Mouse (Mus musculus): ENCODE measurements around the gene Gpr132. TPM values are rescaled to one million over a fixed set of nuclear protein-coding genes. Genes with fewer than 3 reads are reported as not detected.

Gene Gpr132
- total RNA-seq (2021), result under 1 TPM; 0.10 to 0.26 TPM
- long read RNA-seq, experiment 1, result 0 reads
- long read RNA-seq, experiment 2, result 0 reads

GRCm38 (mm10) chr12:112868178-112869087 is at the start of gene Gpr132:
Gene Gpr132, minus strand, starts transcription at chr12:112868228.
- DNase-seq, result no peak
- intact Hi-C loops (cut with DNase I), result no loop called here

- intact Hi-C loops (cut with DNase I), result no loop called here
- no peak for DNase-seq
Observed at GRCm38 (mm10) chr12:112917486-112917885, 49.5 kb upstream of the Gpr132 start.

- intact Hi-C loops (cut with DNase I), result no loop called here
- DNase-seq, result peak; percentile 68 to 69
Observed at GRCm38 (mm10) chr12:112916698-112917400, 48.8 kb upstream of the Gpr132 start.

- DNase-seq, result no peak
- intact Hi-C loops (cut with DNase I), result no loop called here
Observed at GRCm38 (mm10) chr12:112915587-112915986, 47.6 kb upstream of the Gpr132 start.

- DNase-seq, result no peak
Observed at GRCm38 (mm10) chr12:112914527-112914926, 46.5 kb upstream of the Gpr132 start.

GRCm38 (mm10) chr12:112912951-112913745 is 45.1 kb upstream of the Gpr132 start:
- no peak for DNase-seq
- intact Hi-C loops (cut with DNase I), result no loop called here

More at GRCm38 (mm10) chr12:112914527-112914926, 46.5 kb upstream of the Gpr132 start:
- intact Hi-C loops (cut with DNase I), result no loop called here

GRCm38 (mm10) chr12:112911701-112912100 is 43.7 kb upstream of the Gpr132 start:
- intact Hi-C loops (cut with DNase I), result no loop called here

GRCm38 (mm10) chr12:112908991-112909390 is 41.0 kb upstream of the Gpr132 start:
- intact Hi-C loops (cut with DNase I), result no loop called here

More at GRCm38 (mm10) chr12:112911701-112912100, 43.7 kb upstream of the Gpr132 start:
- no peak for DNase-seq

GRCm38 (mm10) chr12:112905001-112905400 is 37.0 kb upstream of the Gpr132 start:
- DNase-seq, result peak in 1 of 2 experiments; percentile 12
- intact Hi-C loops (cut with DNase I), result no loop called here

More at GRCm38 (mm10) chr12:112908991-112909390, 41.0 kb upstream of the Gpr132 start:
- no peak for DNase-seq

- peak; percentile 35 to 43 for DNase-seq
- intact Hi-C loops (cut with DNase I), result no loop called here
Observed at GRCm38 (mm10) chr12:112903941-112904340, 35.9 kb upstream of the Gpr132 start.

GRCm38 (mm10) chr12:112900641-112901040 is 32.6 kb upstream of the Gpr132 start:
- intact Hi-C loops (cut with DNase I), result no loop called here
- DNase-seq, result no peak

- intact Hi-C loops (cut with DNase I), result no loop called here
- no peak for DNase-seq
Observed at GRCm38 (mm10) chr12:112898960-112899359, 30.9 kb upstream of the Gpr132 start.

GRCm38 (mm10) chr12:112898351-112898750 is 30.3 kb upstream of the Gpr132 start:
- intact Hi-C loops (cut with DNase I), result no loop called here
- no peak for DNase-seq

GRCm38 (mm10) chr12:112897522-112898212 is 29.6 kb upstream of the Gpr132 start:
- peak in 1 of 2 experiments; percentile 61 for DNase-seq
- intact Hi-C loops (cut with DNase I), result no loop called here

- DNase-seq, result no peak
- intact Hi-C loops (cut with DNase I), result no loop called here
Observed at GRCm38 (mm10) chr12:112894969-112895368, 26.9 kb upstream of the Gpr132 start.

GRCm38 (mm10) chr12:112894303-112894884 is 26.4 kb upstream of the Gpr132 start:
- no peak for DNase-seq

GRCm38 (mm10) chr12:112885465-112885864 is 17.4 kb upstream of the Gpr132 start:
- DNase-seq, result no peak
- intact Hi-C loops (cut with DNase I), result no loop called here

More at GRCm38 (mm10) chr12:112894303-112894884, 26.4 kb upstream of the Gpr132 start:
- intact Hi-C loops (cut with DNase I), result no loop called here

- intact Hi-C loops (cut with DNase I), result no loop called here
- DNase-seq, result no peak
Observed at GRCm38 (mm10) chr12:112881301-112881815, 13.3 kb upstream of the Gpr132 start.

- no peak for DNase-seq
- intact Hi-C loops (cut with DNase I), result no loop called here
Observed at GRCm38 (mm10) chr12:112880661-112881060, 12.6 kb upstream of the Gpr132 start.
